Mouse (Mus musculus) layer of hippocampus, adult 9-11 months (tissue): Measurements from ENCODE around the gene Mthfsd.

Source experiments
- DNase-seq: peaks from one replicate; pipeline ENCODE4 v3.0.0; 2022

The Mthfsd gene

GRCm38 (mm10) chr8:121086004-121086900, 21.9 kb downstream of the Mthfsd start:
- DNase-seq = no peak

- DNase-seq = no peak
Observed at GRCm38 (mm10) chr8:121085561-121085960, 22.6 kb downstream of the Mthfsd start.

DNA sequence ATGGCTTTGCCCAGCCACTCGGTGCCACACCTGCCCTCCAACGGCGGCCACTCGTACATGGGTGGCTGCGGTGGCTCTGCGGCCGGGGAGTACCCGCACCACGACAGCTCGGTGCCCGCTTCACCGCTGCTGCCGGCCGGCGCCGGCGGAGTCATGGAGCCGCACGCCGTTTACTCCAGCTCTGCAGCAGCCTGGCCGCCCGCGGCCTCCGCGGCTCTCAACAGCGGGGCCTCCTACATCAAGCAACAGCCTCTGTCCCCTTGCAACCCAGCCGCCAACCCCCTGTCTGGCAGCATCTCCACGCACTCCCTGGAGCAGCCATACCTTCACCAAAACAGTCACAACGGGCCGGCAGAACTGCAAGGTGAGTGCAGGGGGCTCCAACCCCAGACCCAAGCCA, 23.2 kb downstream of the Mthfsd start:
- no peak for DNase-seq

DNA sequence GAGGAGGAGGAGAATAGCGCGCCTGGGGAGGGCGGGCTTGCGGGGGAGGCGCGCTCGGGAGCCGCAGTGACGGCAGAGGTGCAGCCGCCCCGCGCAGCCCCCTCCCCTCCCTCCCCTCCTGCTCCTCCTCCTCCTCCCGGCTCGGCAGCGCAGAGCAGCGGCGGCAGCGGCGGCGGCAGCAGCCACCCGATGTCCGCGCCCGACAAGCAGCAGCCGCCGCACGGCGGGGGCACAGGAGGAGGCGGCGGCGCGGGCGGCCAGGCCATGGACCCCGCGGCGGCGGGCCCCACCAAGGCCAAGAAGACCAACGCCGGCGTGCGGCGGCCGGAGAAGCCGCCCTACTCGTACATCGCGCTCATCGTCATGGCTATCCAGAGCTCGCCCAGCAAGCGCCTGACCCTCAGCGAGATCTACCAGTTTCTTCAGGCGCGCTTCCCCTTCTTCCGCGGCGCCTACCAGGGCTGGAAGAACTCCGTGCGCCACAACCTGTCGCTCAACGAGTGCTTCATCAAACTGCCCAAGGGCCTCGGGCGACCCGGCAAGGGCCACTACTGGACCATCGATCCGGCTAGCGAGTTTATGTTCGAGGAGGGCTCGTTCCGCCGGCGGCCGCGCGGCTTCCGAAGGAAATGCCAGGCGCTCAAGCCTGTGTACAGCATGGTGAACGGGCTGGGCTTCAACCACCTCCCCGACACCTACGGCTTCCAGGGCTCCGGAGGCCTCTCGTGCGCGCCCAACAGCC, 23.8 kb downstream of the Mthfsd start, which contains the start of gene Foxf1:
Gene Foxf1 (plus strand): TSS at position 177 of the 742 bp plus-strand sequence.
- no peak for DNase-seq

GRCm38 (mm10) chr8:121083936-121084209, 24.3 kb downstream of the Mthfsd start:
- no peak for DNase-seq

- DNase-seq = no peak
Observed at GRCm38 (mm10) chr8:121083093-121083935, 24.9 kb downstream of the Mthfsd start.

DNA sequence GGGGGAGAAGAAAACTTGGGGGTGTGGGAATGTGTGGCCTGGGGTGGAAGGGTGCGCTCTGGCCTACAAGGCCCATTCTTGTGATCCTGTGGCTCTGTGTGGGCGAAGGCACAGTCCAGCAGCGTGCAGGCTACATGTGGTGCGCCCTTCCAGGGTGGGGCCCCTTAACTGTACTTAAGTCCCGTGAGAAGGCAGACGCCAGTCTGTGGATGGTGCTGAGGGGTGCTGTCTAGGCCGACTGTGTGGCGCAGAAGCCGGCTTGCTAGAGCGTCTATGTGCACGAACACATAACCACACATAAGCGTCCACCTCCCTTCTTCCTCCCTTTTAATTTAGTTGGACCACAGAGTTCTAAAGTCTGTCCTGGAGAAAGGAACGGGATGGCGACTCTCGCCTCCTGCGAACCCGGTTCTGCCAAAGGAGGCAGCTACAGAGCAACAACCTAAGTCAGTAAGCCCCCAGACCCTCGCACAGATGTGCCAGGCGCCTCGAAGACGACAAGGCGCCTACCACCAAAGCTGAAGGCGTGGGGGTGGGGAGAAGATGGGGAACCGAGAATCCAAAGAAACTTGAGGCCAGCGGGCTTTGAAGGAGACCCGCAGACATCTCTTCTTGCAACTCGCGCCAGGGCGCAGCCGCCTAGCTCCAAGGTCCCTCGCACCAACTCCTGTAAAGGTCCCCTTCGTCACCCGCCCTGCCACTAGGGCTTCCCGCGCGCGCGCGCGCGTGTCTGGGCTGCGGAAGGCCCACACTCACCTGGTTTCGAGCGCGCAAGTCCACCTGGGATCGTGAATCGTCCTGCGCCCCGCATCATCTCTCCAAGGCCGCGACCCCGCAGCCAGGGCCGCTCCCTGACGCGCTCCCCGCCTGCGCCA, 25.7 kb downstream of the Mthfsd start:
- DNase-seq = no peak

DNA sequence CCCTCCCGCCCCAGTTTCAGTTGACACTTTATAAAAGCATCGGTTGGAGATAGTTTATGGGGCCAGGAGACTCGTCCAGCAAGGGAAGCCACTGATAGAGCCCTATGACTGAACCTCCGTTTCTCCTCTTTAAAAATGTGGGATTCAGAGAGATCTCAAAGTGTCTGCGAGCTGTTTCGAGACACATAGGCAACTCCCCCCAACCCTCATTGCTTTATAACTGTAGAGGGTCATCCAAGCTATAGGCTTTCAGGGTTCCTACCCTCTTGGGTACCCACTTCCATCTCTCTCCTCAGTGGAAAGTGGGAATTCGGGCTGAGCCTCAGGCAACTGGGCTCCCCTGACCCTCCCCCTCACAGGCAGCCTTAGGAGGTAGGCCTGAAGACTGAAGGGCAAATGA, 26.8 kb downstream of the Mthfsd start:
- DNase-seq = no peak

GRCm38 (mm10) chr8:121080361-121081090, 27.7 kb downstream of the Mthfsd start:
- no peak for DNase-seq

GRCm38 (mm10) chr8:121079944-121080343, 28.2 kb downstream of the Mthfsd start:
- DNase-seq = no peak

DNA sequence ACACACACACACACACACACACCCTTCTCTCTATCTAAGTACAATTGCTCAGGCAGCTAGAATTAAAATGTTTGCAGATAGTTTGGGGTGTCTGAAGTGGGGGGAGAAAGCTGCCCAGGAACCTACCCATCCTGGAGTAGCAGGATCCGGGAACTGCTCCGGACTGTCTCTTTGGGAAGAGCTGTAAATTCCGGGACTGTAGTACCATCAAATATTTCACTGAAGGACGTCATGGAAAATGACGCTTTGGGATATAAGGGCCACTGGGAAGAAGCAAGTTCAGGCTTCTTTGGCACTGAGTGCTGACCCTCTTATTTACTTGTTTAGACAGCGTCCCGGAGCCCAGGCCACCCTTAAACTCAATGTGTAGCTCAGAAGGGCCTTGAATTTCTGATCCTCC, 29.0 kb downstream of the Mthfsd start:
- no peak for DNase-seq

GRCm38 (mm10) chr8:121078721-121079120, 29.5 kb downstream of the Mthfsd start:
- no peak for DNase-seq

DNA sequence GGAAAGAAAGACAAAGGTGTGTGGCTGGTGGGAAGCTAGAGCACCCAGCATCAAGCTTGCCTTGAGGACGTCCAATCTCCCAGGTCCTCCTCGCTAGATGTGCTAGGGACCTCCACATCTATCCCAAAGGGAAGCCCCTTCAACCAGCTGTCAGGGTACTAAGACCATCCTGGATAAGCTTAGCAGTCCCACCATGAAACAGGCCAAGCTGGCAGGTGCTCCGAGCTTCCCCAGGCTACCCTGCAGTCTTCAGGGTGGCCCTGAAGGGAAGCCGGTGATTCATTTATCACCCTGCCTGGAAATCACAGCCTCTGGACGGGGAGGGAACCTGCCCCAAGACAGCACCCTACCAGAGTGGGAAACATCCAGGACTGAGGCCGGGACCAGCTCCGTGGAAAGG, 31.6 kb downstream of the Mthfsd start:
- DNase-seq = no peak

DNA sequence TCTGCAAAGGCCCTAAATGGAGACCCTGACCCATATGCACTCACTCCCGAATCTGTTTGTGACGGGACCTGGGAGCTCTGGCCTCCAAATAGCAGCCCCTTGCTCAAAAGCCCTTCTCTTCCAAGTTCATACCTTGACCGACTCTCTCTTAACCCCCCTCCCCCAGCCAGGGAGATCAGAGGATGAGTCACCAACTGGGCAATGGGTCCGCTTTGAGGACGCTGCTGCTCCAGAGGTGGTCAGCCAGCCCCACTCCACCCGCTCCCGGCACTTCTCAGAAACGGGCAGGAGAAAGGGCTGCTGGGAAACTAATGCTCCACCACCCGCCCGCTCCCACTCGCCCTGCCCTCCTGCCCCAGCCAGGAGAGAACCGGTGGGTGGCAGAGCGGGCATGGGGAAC, 32.3 kb downstream of the Mthfsd start:
- no peak for DNase-seq

- DNase-seq = no peak
Observed at GRCm38 (mm10) chr8:121074848-121075145, 33.4 kb downstream of the Mthfsd start.

- DNase-seq = no peak
Observed at GRCm38 (mm10) chr8:121074108-121074847, 33.9 kb downstream of the Mthfsd start.

DNA sequence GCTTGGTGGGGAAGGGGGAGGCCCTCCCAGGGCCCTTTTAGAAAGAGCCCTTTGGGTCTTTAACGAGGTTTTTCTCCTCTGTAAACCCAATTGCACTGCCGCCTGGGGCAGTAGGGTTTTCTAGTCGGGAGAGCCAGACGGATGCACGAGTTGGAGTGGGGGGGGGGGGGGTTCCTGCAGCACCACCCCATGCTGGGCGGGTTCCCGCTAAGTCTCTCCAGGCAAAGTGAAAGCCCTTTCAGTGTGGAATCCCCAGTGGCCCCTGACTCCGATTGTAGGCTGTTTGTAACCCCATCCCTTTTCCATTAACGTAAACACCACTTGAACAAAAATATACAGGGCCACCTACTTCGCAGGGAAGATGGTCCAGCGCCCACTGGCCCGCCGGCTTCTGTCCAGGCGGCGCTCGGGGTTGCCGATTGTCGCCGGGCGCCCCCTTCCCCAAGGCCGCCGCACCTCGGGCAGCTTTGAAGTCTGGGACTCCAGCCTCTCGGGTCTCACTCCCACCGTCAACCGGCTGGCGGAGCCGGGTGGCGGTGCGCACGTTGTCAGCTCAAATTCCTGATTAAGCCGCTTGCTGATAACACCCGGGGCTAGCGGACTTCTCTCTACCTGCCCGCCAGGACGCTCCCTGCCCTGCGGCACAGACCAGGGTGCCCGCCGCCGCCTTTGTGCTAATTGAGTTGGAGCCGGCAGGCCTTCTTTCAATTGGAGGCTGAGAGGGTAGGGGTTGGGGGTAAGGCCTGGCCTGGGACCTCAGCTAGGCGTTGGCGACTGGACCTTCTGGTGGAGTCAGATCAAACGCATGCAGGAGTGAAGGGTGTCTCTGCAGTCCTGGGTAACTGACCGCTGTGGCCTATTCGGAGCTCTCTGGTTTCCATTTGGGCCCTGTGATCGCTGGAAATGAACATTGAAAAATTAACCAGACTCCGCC, 34.8 kb downstream of the Mthfsd start:
- no peak for DNase-seq

GRCm38 (mm10) chr8:121072406-121073130, 35.6 kb downstream of the Mthfsd start:
- no peak for DNase-seq

GRCm38 (mm10) chr8:121071454-121071853, 36.7 kb downstream of the Mthfsd start:
- no peak for DNase-seq
